Mouse (Mus musculus) central nervous system, embryonic 18 days (tissue): ENCODE results near the gene Olfr1368. TPM values are rescaled to one million over a fixed set of nuclear protein-coding genes. Genes with fewer than 3 reads are reported as not detected.

ENCODE experiments used
- polyA plus RNA-seq: library from polyadenylated mRNA; depleted of rRNA; stranded (reverse); fragments of >200 nt; gene quantifications from 2 replicates; pipeline ENCODE4 v1.2.3, GENCODE M21; 2012; rRNA removed

The Olfr1368 gene
- polyA plus RNA-seq: not detected in 2 replicates

DNA sequence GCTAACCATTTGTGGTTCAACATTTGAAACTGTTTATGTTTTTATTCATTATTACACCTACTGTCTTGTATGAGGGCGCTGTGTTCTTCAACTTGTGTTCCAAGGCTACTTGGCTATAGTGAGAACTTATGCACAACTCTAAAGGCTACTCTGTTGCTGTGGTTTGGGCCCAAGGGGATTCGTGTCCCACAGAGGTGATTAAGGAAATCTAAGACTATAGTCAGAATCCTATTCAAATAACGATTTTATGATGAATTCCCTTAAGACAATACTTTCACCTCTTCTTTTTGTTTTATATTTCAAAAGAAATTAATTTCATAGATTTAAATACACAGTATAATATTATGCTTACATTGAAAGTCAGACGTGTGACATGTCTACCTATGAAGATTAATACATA, at the start of gene Olfr1368:
Gene Olfr1368, minus strand, starts transcription at position 101 of the 400 bp plus-strand sequence.

DNA sequence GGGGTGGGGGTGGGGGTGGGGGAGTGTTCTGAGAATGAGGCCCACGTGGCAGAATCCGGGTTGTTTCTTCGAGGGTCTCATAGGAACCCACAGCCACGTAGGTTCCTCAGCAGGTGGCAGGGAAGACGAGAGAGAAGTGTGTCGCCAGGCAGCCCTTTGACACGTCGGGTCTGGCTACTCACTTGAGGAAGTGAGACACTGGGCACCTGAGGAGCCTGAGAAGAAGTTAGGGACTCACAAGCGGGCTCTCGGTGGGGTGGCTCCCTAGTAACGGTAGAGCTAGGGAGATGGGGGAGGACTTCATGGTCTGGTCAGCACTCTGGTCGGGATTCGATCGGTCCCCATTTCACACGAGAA, 33.7 kb upstream of the Olfr1368 start, which contains the start of gene Trim27:
Gene Trim27, plus strand, starts transcription at position 79 of the 357 bp plus-strand sequence.

DNA sequence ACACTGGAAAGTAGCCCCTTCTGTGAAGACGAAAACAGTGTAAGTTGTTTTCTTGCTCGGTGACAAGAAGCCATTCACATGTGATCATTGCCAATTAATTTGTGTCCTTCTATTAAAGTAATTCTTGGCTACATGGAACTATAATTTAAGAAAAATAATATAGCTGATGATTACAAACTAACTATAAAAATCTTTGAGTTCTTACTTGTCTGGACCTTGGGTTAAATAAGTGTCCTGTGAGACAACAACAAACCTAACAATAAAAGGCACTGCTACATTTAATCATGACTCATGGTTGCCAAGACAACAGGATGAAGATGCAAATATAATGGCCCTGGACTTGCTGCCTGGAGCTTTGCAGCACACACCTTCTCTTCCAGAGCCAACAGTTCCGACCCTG, 16.3 kb downstream of the Olfr1368 start, which contains the start of gene Olfr263:
Gene Olfr263, plus strand, starts transcription at position 301 of the 400 bp plus-strand sequence.

DNA sequence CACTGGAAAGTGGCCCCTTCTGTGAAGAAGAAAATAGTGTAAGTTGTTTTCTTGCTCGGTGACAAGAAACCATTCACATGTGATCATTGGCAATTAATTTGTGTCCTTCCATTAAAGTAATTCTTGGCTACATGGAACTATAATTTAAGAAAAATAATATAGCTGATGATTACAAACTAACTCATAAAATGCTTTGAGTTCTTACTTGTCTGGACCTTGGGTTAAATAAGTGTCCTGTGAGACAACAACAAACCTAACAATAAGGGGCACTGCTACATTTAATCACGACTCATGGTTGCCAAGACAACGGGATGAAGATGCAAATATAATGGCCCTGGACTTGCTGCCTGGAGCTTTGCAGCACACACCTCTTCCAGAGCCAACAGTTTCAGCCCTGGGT, 34.5 kb downstream of the Olfr1368 start, which contains the start of gene Olfr1369-ps1:
Gene Olfr1369-ps1, plus strand, starts transcription at position 301 of the 400 bp plus-strand sequence.

Other genes with a start within 250 kb of the Olfr1368 start
- gene Olfr1370, start 70.9 kb downstream of the Olfr1368 start, polyA plus RNA-seq: not detected in 2 replicates
- not detected in 2 replicates for gene Olfr1369-ps1, start 34.4 kb downstream of the Olfr1368 start, polyA plus RNA-seq
- gene Olfr263, start 16.2 kb downstream of the Olfr1368 start, polyA plus RNA-seq: not detected in 2 replicates
- 60.6 and 61.1 TPM in 2 replicates for gene Trim27, start 33.6 kb upstream of the Olfr1368 start, polyA plus RNA-seq
- 0.05 and 0.06 TPM in 2 replicates for gene Gpx5, start 146.9 kb upstream of the Olfr1368 start, polyA plus RNA-seq
- 0.27 and 0.28 TPM in 2 replicates for gene Gpx6, start 166.3 kb upstream of the Olfr1368 start, polyA plus RNA-seq
- gene Olfr1367, start 201.0 kb upstream of the Olfr1368 start, polyA plus RNA-seq: not detected in 2 replicates
- gene Zscan12, start 217.0 kb upstream of the Olfr1368 start, polyA plus RNA-seq: 9.0 TPM in 2 replicates